Mouse (Mus musculus): Measurements from ENCODE around the gene Rhbdl1.
A peak's percentile ranks its signal among the peaks of the same experiment; 100 is the strongest.

- peak; percentile 53 for TF ChIP-seq CTCF (IDR thresholded peaks at IDR 0.05; ENCODE audit: extremely low read depth, insufficient read depth, low read length)
- no peak for TF ChIP-seq POLR2A (IDR thresholded peaks at IDR 0.05; ENCODE audit: extremely low read depth, insufficient read depth, low read length)
Measured at GRCm38 (mm10) chr17:25879261-25879660, 42.2 kb upstream of the Rhbdl1 start.

All from cortical plate, adult 2 months (tissue).